Mouse (Mus musculus): ENCODE results near the gene Bik.
"Not testable (repeated sequence)": the region's sequence is repeated elsewhere in the genome, so short reads cannot be mapped to it uniquely, and the experiment has no call there.

Gene Bik

GRCm38 (mm10) chr15:83526424-83527091 is at the start of gene Bik:
TSS of gene Bik (plus strand) at chr15:83526862.
- peak; percentile 67 for DNase-seq (ENCODE audit: low read depth, low spot score)

- DNase-seq (ENCODE audit: low read depth, low spot score): no peak
Measured at GRCm38 (mm10) chr15:83478096-83478495, 48.6 kb upstream of the Bik start.

DNA sequence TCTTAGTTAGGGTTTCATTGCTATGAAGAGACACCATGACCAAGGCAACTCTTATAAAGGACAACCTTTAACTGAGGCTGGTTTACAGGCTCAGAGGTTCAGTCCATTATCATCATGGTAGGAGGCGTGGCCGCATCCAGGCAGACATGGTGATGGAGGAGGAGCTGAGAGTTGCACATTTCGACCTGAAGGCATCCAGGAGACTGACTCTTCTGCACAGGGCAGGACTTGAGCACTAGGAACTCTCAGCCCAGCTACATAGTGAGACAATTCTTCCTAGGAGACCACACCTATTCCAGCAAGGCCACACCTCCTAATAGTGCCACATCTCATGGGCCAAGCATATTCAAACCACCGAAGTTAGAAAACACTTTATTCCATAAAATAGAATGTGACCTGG is 46.8 kb upstream of the Bik start:
- no peak for DNase-seq (ENCODE audit: low read depth, low spot score)

DNA sequence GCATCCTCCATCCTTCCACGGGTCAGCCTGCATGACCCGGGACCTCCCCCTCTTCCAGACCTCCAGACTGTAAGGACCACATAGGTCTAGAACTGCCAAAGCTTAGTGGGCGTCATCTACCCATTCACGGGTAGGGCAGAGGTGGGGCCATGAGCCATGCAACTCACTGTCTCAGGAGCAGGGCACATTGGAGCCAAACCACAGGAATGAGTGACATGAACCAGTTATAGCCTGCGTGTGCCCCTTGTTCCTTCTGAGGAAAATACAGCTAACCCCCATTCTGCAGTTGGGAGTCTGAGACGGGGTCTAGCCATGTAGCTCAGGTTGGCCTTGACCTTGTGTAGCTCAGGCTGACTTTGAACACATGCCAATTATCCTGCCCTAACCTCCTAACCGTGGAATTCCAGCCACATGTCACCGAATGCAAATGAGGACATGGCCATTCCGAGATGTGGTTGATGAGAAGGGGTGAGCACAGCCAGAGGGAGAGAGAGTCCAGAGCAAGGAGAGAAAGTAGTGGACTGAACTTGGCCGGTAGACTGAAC is 45.4 kb upstream of the Bik start:
- DNase-seq (ENCODE audit: low read depth, low spot score): no peak

DNA sequence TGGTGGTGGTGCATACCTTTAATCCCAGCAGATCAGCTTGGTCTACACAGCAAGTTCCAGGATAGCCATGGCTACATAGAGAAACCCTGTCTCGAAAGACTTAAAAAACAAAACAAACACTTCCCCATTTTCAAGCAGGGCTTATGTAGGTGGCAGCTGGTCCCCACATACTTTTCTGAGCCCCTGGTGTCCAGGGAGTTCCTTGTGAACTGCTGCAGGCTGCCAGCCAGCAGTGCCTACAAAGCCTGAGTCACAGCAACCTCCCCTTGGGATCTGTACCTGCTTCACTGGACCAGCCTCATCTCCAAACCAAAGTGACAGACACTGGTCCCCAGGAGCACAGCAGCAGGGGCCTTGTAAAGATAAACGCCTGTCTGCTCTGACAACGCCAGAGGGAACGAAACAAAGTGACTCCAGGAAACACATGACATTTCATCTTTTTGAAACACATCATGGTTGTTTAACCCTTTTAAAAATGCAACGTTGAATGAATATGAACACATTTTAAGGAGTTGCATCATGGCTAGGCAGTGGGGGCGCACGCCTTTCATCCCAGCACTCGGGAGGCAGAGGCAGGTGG is 43.9 kb upstream of the Bik start:
- no peak for DNase-seq (ENCODE audit: low read depth, low spot score)

- DNase-seq (ENCODE audit: low read depth, low spot score): peak; percentile 57
Measured at GRCm38 (mm10) chr15:83483482-83483881, 43.2 kb upstream of the Bik start.

DNA sequence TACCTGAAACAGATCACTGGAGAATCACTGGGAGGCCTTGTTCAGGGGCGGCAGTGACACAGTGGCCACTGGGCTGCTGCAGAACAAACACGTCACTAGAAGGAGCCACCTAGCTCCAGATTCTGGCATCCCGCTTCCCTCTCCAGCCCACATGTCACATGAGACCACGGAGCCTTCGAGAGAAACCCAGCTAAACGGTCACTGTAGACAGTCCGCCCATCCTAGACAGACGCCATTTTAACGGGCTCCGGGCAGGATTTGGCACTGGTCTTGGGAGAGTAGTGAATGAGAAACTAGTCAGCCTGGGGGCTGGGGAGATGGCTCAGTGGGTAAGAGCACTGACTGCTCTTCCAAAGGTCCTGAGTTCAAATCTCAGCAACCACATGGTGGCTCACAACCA is 42.4 kb upstream of the Bik start:
- no peak for DNase-seq (ENCODE audit: low read depth, low spot score)

GRCm38 (mm10) chr15:83487477-83488115 is 39.1 kb upstream of the Bik start:
- no peak for DNase-seq (ENCODE audit: low read depth, low spot score)

DNA sequence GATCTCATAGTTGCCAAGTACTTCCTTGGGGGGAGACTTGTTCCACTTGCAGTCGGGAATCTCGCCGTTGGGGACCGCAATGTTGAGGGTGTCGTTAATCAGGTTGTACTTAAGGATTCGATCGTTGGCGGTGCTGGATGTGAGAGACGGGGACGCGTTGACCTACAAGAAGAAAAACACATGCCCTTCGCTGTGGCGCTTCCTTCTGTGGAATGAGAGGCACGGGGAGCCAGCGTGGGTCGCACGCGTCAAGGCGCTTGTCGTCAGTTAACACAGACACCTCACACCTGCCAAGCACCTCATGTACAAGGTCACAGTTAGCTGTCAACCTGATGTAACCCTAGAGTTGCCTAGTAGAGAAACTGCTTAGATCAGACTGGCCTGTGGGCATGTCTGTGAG is 37.2 kb upstream of the Bik start:
- DNase-seq (ENCODE audit: low read depth, low spot score): no peak

DNA sequence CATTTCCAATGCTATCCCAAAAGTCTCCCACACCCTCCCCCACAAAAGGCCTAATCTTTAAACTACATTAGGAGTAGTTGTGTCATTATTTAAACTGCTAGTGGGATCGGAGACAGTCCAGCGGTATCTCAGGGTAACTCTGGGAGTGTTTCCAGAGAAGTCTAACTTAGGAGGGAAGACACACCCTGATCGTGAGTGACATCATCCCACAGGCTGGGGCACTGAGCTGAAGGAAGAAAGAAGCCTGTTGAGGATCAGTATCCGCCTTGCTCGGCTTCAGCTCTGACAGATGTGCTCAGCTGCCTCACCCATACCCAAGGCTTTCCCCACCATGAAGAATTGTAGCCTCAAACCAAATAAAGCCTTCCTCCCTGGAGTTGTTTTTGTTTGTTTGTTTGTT is 34.8 kb upstream of the Bik start:
- no peak for DNase-seq (ENCODE audit: low read depth, low spot score)

DNA sequence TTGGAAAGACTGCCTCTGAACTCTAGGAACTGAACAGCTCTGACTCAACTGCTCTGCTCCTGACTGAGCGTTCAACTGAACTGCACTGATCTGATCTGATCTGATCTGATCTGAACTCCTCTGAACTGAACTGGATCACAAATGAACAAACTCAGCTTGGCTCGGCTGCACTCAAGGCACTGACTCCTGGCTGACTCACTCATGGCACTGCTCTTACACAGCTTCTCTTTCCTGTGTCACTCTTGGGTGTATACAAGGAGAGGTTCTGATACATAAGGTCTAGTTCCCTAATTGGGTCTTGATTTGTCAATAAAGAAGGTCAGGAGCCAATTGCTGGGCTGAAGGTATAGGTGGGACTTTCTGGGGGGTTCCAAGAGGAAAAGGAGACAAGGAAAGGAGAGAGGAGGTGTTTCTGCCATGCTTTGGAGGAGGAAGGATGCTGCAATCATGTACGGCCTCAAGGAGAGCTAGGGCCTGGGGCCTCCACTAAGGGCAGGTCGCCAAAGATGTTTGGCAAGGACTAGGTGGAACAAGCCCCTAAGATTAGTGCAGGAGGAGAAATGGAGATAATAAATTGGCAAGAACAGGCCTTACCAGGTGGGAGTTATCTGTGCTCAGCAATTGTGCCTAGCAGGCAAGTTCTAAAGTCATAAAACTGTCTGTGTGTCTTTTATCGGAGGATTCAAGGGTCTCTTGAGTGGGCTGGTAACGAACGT is 32.6 kb upstream of the Bik start:
- no peak for DNase-seq (ENCODE audit: low read depth, low spot score)

DNA sequence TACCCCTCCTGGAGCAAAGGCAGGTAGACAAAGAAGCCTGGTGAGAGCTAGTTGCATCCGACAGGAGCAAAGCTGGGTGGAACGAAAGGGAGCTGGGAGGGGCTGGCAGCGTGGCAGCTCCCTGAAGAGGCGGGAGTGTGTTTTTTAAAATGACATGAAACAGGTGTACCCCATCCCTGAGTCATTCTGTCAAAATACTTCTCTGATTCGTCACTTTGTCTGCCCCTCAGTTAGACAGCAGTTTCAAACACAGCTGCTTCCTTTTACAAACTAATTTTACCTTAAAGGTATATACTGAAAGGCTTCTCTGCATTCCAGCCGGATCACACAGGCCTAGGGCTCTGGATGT is 32.1 kb upstream of the Bik start:
- no peak for DNase-seq (ENCODE audit: low read depth, low spot score)

GRCm38 (mm10) chr15:83495195-83495594 is 31.5 kb upstream of the Bik start:
- no peak for DNase-seq (ENCODE audit: low read depth, low spot score)

DNA sequence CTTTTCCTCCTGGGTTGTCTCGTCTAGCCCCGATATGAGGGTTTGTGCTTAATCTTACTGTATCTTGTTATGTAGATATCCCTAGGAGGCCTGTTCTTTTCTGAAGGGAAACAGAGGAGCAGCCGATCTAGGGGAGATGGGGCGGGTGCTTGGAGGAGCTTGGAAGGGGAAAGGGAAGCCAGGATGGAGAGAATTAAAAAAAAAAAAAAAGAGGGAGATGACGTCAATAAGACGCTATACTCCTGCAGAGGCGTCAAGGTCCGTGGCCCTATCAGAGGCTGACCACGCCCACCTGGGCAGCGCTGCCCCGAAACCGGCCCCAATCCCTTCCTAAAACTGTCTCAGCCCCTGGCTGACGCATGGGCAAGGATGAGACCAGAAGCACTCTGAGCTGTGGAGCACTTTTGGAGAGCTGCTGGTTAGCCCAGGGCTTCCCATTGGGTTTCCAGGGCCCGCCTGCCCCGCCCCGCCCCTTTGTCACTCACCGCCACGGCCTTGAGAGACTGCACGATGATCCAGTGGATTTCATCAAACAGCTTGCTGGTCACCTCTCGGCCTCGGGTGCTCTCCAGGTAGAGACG is 30.8 kb upstream of the Bik start:
- DNase-seq (ENCODE audit: low read depth, low spot score): no peak

DNA sequence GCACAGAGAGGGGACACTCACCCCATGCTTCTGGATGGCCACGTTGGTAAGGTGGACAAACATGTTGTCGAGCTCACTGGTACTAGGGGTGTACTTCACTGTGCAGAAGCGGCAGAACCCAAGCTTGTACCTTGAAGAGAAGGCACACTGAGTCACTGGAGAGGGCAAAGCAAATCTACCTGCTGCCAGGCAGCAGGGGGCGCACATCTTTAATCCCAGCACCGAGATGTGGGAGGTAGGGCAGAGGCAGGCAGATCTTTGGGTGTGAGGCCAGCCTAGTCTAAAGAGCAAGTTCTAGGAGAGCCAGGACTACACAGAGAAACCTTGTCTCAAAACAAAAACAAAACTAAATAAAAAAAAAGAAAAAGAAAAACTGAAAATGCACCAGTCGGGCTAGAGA is 29.4 kb upstream of the Bik start:
- peak; percentile 48 for DNase-seq (ENCODE audit: low read depth, low spot score)

GRCm38 (mm10) chr15:83499211-83499755 is 27.4 kb upstream of the Bik start:
- DNase-seq (ENCODE audit: low read depth, low spot score): no peak

DNA sequence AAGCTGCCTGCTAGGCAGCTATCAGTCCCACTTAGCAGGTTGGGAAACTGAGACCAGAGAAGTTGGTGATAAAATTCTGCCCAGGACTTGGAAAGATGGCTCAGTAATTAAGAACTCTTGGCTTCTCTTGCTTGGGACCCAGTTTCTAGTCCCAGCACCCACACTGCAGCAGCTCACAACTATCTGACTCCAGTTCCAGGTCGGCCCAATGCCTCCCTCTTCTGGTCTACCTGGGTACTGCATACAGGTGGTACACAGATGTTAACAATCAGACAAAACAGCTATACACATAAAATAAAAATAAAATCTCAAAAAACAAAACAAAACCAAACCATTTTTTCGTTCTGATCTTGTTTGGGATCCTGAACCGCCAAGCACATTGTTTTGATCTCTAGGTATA is 26.3 kb upstream of the Bik start:
- DNase-seq (ENCODE audit: low read depth, low spot score): peak; percentile 74

DNA sequence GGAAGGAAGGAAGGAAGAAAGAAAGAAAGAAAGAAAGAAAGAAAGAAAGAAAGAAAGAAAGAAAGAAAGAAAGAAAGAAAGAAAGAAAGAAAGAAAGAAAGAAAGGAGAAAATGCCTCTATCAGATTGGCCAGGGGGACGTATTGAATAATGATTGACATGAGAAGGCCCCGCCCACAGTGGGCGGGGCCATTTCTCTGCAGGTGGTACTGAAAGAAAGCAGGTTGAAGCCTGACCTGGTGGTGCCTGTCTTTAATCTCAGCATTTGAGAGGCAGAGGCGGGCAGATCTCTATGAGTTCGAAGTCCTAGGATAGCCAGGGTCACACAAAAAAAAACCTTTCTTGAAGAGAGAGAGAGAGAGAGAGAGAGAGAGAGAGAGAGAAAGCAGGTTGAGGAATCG is 25.2 kb upstream of the Bik start:
- not testable (repeated sequence) for DNase-seq (ENCODE audit: low read depth, low spot score)

DNA sequence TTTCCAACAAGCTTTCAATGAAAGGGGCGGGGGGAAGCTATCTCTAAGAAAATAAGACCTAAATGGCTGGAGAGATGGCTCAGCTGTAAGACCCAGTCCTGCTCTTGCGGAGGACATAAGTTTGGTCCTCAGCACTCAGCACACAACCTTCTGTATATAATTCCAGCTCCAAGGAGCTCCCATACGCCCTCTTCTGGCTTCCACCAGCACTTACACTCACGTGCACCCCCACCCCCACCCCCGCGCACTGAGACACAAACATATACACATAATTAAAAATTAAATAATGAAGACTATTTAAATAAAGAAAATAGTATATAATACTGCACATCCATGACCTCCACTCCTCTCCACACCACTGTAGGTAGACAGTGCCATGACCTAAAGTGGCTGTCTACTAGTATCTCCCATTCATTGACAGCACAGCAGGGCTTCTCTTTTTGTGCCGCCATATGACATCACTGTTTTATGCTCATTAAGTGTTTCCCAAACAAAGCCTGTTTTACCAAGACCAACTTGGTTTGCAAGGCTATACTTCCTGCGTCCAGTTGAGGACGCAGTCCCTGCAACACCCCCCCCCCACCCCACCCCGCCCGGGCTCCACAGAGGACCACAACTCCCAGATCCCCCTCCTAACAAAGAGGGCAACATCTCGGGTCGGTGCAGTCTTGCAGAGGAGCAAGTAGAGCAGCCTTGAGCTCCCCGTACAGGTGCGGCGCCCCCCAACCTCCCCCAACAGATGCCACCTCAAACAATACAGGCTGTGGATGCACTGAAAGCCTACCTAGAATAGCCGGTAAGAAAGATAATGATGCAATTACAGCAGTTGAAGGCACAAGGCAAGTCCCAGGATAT is 16.5 kb upstream of the Bik start:
- DNase-seq (ENCODE audit: low read depth, low spot score): peak; percentile 22

DNA sequence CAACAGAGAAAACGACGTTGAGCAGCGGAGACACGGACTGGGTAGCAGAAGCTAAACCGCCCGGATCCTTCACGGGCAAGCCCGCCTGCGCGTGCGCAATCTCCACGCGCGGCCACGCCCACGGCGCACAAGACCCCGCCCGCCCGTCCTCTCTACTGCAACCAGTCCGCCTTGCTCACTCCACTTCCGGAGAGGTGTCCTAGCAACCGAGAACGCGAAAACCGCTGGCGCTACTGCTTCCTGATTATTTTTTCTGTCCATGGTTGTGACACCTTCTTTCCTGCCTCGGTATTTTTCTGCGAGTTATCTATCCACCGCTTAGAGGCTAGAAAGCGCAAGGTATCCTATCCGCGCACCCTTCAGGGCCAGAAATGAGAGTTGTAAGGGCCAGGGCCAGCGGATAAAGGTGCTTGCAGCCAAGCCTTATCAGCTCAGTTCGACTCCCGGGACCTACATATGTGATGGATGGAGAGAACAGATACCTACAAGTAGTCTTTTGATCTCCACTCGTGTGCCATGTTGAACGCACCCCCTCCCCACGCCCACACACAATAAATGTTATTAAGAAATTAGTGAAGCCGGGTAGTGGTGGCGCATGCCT is 15.8 kb upstream of the Bik start, which contains the start of gene Ttll1:
Ttll1 (minus strand) TSS at position 89 of the 601 bp plus-strand sequence.
- DNase-seq (ENCODE audit: low read depth, low spot score): peak; percentile 97
